Mouse (Mus musculus): ENCODE results near the gene Anxa1.

GRCm38 (mm10) chr19:20370175-20370574 lies 20.6 kb downstream of the Anxa1 start:
- TF ChIP-seq CTCF (IDR thresholded peaks at IDR 0.05) (no peak), EP300 (IDR thresholded peaks at IDR 0.05) (no peak)

Data from lung, postnatal 0 days (tissue).